Mouse (Mus musculus): ENCODE results near the gene Grb10. TPM values are rescaled to one million over a fixed set of nuclear protein-coding genes. Genes with fewer than 3 reads are reported as not detected.

The Grb10 gene
- polyA plus RNA-seq, 1 experiment from 2014 or later = 45.9 TPM

DNA sequence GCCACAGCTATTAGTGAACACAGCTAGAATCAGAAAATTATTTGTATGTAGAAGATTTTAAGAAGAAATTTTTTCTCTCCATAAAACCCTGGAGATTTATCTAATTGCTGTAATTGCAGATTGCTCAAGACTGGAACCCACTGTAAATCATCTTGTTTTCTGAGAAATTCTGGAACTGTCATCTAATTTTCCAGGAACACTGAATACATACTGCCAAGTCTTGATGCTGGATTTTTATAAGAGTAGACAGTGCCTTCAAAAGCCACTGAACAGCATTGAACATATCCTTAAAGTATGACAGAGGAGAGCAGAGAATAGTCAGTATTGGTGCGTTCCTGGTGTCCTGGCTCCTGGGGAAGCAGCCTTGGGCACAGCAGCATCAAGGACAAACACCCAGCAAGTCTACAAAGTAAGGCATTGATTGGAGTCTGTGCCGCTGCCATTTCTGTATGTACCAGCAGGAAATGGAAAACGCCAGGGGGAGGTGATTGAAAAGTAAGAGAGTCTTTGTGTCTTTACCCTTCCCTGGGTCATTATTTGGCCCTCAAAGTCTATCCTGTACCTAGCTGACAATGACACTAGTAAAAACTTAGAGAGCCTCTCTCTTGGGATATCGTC lies 38.1 kb downstream of the Grb10 start:
- H3K27me3 ChIP-seq (replicated peaks; ENCODE audit: control insufficient read depth, insufficient read depth, low read length) = no peaks in the 10 kb centered on the region
- no peak overlapping the region for H3K27ac ChIP-seq (ENCODE audit: low read depth, low read length)
- no peak overlapping the region for H3K4me2 ChIP-seq (replicated peaks; ENCODE audit: low read depth)
- WGBS = 75% methylated on average over 4 of the region's 4 CpGs
- no peak overlapping the region for H3K9ac ChIP-seq (ENCODE audit: low read depth, low read length)
- H3K9me3 ChIP-seq (ENCODE audit: control insufficient read depth) = 0 out of 2 replicates have a peak, but pooled peaks cover under 1% of the 10 kb centered on the region
- H3K4me1 ChIP-seq (replicated peaks; ENCODE audit: control insufficient read depth, insufficient read depth, low read length) = no peaks in the 10 kb centered on the region
- ATAC-seq = no peak
- TF ChIP-seq CTCF (IDR thresholded peaks at IDR 0.05; ENCODE audit: low read depth) = no peak
- H3K36me3 ChIP-seq (ENCODE audit: control insufficient read depth, insufficient read depth) = no peaks in the 10 kb centered on the region
- H3K4me3 ChIP-seq (ENCODE audit: low read depth, low read length) = no peak overlapping the region

DNA sequence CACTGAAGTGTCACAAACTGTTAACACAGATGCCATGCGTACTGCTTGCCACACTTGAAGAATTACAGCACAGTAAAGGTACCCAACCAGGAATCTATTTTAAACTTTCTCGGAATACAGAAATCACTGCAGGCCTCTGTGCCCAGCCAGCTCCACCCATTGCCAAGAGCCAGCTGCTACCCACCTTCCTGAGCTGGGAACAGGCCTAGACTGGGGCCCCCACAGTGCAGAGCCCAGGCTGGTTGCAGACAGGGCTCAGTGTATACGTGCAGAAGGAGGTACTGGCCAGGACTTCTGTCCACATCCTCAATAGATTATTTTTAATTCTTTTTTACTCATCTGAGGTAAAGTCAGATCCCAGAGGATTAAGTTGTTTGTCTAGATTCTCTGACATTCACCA lies 39.6 kb downstream of the Grb10 start:
- H3K36me3 ChIP-seq (ENCODE audit: control insufficient read depth, insufficient read depth) = no peaks in the 10 kb centered on the region
- 70% methylated on average over 3 of the region's 3 CpGs for WGBS
- no peak for ATAC-seq

DNA sequence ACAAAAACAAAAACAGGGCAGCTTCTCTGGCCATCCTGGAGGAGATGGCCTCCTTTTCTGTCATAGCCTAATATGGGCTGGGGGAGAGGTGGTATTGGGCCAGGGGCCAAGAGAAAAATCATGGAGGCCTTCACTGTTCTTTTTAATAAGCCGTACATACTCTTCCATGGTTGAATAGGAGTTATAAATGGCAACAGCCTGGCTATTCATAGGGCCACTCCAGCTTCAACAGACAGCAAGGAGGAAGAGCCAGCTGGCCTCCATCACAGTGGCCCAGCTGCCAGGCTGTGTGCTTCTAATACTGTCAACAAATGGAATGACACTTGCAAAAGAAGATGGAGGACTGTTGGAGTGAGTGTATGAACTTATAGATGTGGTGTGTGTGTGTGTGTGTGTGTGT lies 41.4 kb downstream of the Grb10 start:
- no peaks in the 10 kb centered on the region for H3K4me1 ChIP-seq (replicated peaks; ENCODE audit: control insufficient read depth, insufficient read depth, low read length)
- TF ChIP-seq CTCF (IDR thresholded peaks at IDR 0.05; ENCODE audit: low read depth) = no peak
- H3K9me3 ChIP-seq (ENCODE audit: control insufficient read depth) = no peaks in the 10 kb centered on the region
- no peak overlapping the region for H3K9ac ChIP-seq (ENCODE audit: low read depth, low read length)
- ATAC-seq = no peak
- no peak overlapping the region for H3K27ac ChIP-seq (ENCODE audit: low read depth, low read length)
- H3K36me3 ChIP-seq (ENCODE audit: control insufficient read depth, insufficient read depth) = no peaks in the 10 kb centered on the region
- WGBS = 55% methylated on average over 1 of the region's 1 CpGs
- H3K27me3 ChIP-seq (replicated peaks; ENCODE audit: control insufficient read depth, insufficient read depth, low read length) = no peaks in the 10 kb centered on the region
- H3K4me2 ChIP-seq (replicated peaks; ENCODE audit: low read depth) = no peak overlapping the region
- H3K4me3 ChIP-seq (ENCODE audit: low read depth, low read length) = no peak overlapping the region

More for the DNA sequence above, 39.6 kb downstream of the Grb10 start:
- no peaks in the 10 kb centered on the region for H3K27me3 ChIP-seq (replicated peaks; ENCODE audit: control insufficient read depth, insufficient read depth, low read length)
- no peak for TF ChIP-seq CTCF (IDR thresholded peaks at IDR 0.05; ENCODE audit: low read depth)
- no peaks in the 10 kb centered on the region for H3K4me1 ChIP-seq (replicated peaks; ENCODE audit: control insufficient read depth, insufficient read depth, low read length)
- no peak overlapping the region for H3K27ac ChIP-seq (ENCODE audit: low read depth, low read length)
- H3K9ac ChIP-seq (ENCODE audit: low read depth, low read length) = no peak overlapping the region
- H3K9me3 ChIP-seq (ENCODE audit: control insufficient read depth) = no peaks in the 10 kb centered on the region
- no peak overlapping the region for H3K4me2 ChIP-seq (replicated peaks; ENCODE audit: low read depth)
- no peak overlapping the region for H3K4me3 ChIP-seq (ENCODE audit: low read depth, low read length)

DNA sequence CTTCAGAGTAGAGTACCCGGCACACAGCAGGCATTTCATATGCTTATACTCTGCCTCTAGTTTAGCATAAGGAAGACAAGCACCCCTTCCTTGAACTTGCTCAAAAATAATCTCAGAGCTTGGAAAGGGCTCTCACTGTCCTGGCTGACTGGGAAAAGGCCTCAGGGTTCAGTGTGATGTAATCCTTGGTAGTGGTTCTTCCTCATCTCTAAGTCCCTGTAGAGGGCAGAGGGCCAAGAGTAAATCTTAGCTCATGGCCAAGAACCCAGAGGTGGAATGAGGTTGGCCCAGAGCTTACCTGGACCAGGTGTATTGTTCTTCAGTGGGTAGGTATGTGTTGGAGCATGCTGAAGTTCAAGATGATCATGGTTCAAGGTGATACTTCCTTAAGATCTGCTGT lies 43.1 kb downstream of the Grb10 start:
- H3K4me1 ChIP-seq (replicated peaks; ENCODE audit: control insufficient read depth, insufficient read depth, low read length) = no peaks in the 10 kb centered on the region
- 91% methylated on average over 1 of the region's 1 CpGs for WGBS
- no peak overlapping the region for H3K4me3 ChIP-seq (ENCODE audit: low read depth, low read length)
- no peak overlapping the region for H3K27ac ChIP-seq (ENCODE audit: low read depth, low read length)
- TF ChIP-seq CTCF (IDR thresholded peaks at IDR 0.05; ENCODE audit: low read depth) = no peak
- no peak for ATAC-seq
- no peaks in the 10 kb centered on the region for H3K36me3 ChIP-seq (ENCODE audit: control insufficient read depth, insufficient read depth)
- H3K9ac ChIP-seq (ENCODE audit: low read depth, low read length) = no peak overlapping the region
- no peaks in the 10 kb centered on the region for H3K27me3 ChIP-seq (replicated peaks; ENCODE audit: control insufficient read depth, insufficient read depth, low read length)
- H3K4me2 ChIP-seq (replicated peaks; ENCODE audit: low read depth) = no peak overlapping the region
- H3K9me3 ChIP-seq (ENCODE audit: control insufficient read depth) = no peaks in the 10 kb centered on the region

DNA sequence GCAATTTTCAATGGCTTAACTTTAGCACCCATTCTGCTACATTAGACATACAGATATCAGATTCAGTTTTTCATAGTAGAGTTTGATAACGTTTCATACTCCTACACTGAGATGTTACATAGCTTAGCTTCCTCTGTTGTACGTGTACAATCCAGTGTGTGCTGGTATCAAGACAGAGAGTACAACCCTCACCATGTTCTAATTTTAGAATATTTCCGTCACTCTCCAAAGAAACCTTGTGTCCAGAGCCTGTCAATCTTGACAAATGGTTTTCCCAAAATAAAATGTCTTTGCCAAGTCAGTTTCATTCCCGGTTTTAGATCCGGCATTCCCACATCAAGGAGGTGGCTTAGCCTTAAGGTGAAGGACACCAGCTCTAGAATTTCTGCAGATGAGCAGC lies 44.7 kb downstream of the Grb10 start:
- Histone ChIP-seq H3K4me1 (replicated peaks; ENCODE audit: control insufficient read depth, insufficient read depth, low read length) (no peaks in the 10 kb centered on the region), H3K9ac (ENCODE audit: low read depth, low read length) (no peak overlapping the region), H3K4me3 (ENCODE audit: low read depth, low read length) (no peak overlapping the region), H3K27ac (ENCODE audit: low read depth, low read length) (no peak overlapping the region), H3K27me3 (replicated peaks; ENCODE audit: control insufficient read depth, insufficient read depth, low read length) (no peaks in the 10 kb centered on the region), H3K36me3 (ENCODE audit: control insufficient read depth, insufficient read depth) (no peaks in the 10 kb centered on the region), H3K4me2 (replicated peaks; ENCODE audit: low read depth) (no peak overlapping the region), H3K9me3 (ENCODE audit: control insufficient read depth) (no peaks in the 10 kb centered on the region)
- TF ChIP-seq CTCF (IDR thresholded peaks at IDR 0.05; ENCODE audit: low read depth) = no peak
- no peak for ATAC-seq
- 83% methylated on average over 5 of the region's 5 CpGs for WGBS

DNA sequence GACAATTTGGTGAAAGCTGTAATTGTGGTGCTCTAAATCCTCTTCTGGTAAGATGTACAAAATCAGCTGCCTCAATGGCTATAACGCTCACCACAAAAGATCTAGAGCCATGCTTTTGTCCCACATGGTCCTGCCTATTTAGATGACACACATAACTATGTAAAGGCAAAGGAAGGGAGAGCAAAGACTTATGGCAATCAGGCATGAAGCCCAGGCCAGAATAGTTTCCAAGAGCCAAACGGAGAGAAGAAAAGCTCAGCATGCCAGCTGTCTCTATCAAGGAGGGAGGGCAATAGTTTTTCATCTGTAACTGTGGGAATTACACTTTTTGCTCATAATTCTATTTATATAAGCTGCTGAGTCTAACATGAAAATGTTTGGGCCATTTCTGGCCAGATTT lies 45.3 kb downstream of the Grb10 start:
- no peak for TF ChIP-seq CTCF (IDR thresholded peaks at IDR 0.05; ENCODE audit: low read depth)
- H3K9ac ChIP-seq (ENCODE audit: low read depth, low read length) = no peak overlapping the region
- H3K27me3 ChIP-seq (replicated peaks; ENCODE audit: control insufficient read depth, insufficient read depth, low read length) = no peaks in the 10 kb centered on the region
- WGBS = 75% methylated on average over 2 of the region's 2 CpGs
- H3K4me2 ChIP-seq (replicated peaks; ENCODE audit: low read depth) = no peak overlapping the region
- H3K36me3 ChIP-seq (ENCODE audit: control insufficient read depth, insufficient read depth) = no peaks in the 10 kb centered on the region
- H3K4me3 ChIP-seq (ENCODE audit: low read depth, low read length) = no peak overlapping the region
- ATAC-seq = no peak
- no peaks in the 10 kb centered on the region for H3K9me3 ChIP-seq (ENCODE audit: control insufficient read depth)
- H3K27ac ChIP-seq (ENCODE audit: low read depth, low read length) = no peak overlapping the region
- no peaks in the 10 kb centered on the region for H3K4me1 ChIP-seq (replicated peaks; ENCODE audit: control insufficient read depth, insufficient read depth, low read length)

DNA sequence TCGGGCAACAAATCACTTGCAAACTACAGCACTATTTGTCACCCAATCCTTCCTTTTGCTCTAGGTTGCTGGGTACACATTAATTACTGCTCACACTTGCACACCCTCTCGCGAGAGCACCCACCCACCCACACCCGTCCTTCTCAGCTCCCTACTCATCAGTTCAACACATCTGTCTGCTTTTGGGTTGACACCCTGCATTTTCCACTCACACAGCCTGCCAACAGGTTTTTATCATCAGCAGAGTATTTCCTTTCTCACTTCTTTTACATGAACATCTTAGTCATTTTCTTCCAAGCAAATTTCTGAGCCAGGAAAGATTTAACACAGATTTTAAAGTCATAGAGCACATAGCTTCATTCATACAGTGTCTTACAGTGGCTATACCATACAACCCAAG lies 48.6 kb downstream of the Grb10 start:
- Histone ChIP-seq H3K4me2 (replicated peaks; ENCODE audit: low read depth) (no peak overlapping the region), H3K9ac (ENCODE audit: low read depth, low read length) (no peak overlapping the region), H3K36me3 (ENCODE audit: control insufficient read depth, insufficient read depth) (no peaks in the 10 kb centered on the region), H3K4me3 (ENCODE audit: low read depth, low read length) (no peak overlapping the region), H3K9me3 (ENCODE audit: control insufficient read depth) (no peaks in the 10 kb centered on the region), H3K27ac (ENCODE audit: low read depth, low read length) (no peak overlapping the region), H3K4me1 (replicated peaks; ENCODE audit: control insufficient read depth, insufficient read depth, low read length) (no peaks in the 10 kb centered on the region), H3K27me3 (replicated peaks; ENCODE audit: control insufficient read depth, insufficient read depth, low read length) (no peaks in the 10 kb centered on the region)
- TF ChIP-seq CTCF (IDR thresholded peaks at IDR 0.05; ENCODE audit: low read depth) = no peak
- WGBS = 79% methylated on average over 4 of the region's 4 CpGs
- ATAC-seq = no peak

Measured in intestine, postnatal 0 days (tissue).